ENCODE assay signal across 27 mouse cellular contexts in genomic region chr1:182543136-182543535, GRCm38 (mm10). TPM values are rescaled to one million over a fixed set of nuclear protein-coding genes. Genes with fewer than 3 reads are reported as not detected.
A peak's percentile ranks its signal among the peaks of the same experiment; 100 is the strongest.
DNase-seq lines count a peak whose midpoint lies in the region; ATAC-seq lines count a peak whose summit lies in the region.
"Had no signal": no experiment of that assay in that cellular context is flagged by ENCODE, and none has a peak within 500 bp of the region (broad histone marks: within the 10 kb centered on the region; RNA-seq: fewer than 3 reads in every experiment).

No protein-coding gene starts in this region.

- no peaks in the 10 kb centered on the region for H3K27me3 ChIP-seq in forebrain, embryonic 11.5 days (ENCODE audit: control insufficient read depth, insufficient read depth, low read length)
- H3K27me3 ChIP-seq in forebrain, embryonic 12.5 days: 0 out of 2 replicates have a peak, but pooled peaks cover 4% of the 10 kb centered on the region
- H3K27me3 ChIP-seq: embryonic facial prominence, embryonic 15.5 days; hindbrain, embryonic 15.5 days; liver, embryonic 15.5 days; lung, embryonic 15.5 days; midbrain, embryonic 15.5 days had no signal

- H3K4me1 ChIP-seq in forebrain, embryonic 11.5 days (replicated peaks; ENCODE audit: control insufficient read depth, insufficient read depth, low read length): no peaks in the 10 kb centered on the region; the same call in 1 of the 2 replicates
- no peaks in the 10 kb centered on the region for H3K4me1 ChIP-seq in forebrain, embryonic 12.5 days

- ATAC-seq in forebrain, embryonic 11.5 days (replicated peaks; ENCODE audit: low FRiP score): no peak
- ATAC-seq in forebrain, embryonic 12.5 days (ENCODE audit: low FRiP score): no peak
- peak; percentile 73 for ATAC-seq in common myeloid progenitor, adult 5-6 weeks (replicated peaks; ENCODE audit: low read depth, poor library complexity, severe bottlenecking)
- peak; percentile 80 for ATAC-seq in megakaryocyte progenitor cell, adult 5-6 weeks (replicated peaks; ENCODE audit: poor library complexity)
- ATAC-seq: forebrain, postnatal 0 days; midbrain, embryonic 15.5 days had no signal

- H3K4me2 ChIP-seq in forebrain, embryonic 11.5 days (ENCODE audit: low read depth, low read length, severe bottlenecking): no peak overlapping the region
- H3K4me2 ChIP-seq in forebrain, embryonic 12.5 days: no peak overlapping the region
- H3K4me2 ChIP-seq: embryonic facial prominence, embryonic 15.5 days; hindbrain, embryonic 15.5 days; liver, embryonic 15.5 days; lung, embryonic 15.5 days; midbrain, embryonic 15.5 days had no signal

- no peak overlapping the region for H3K4me3 ChIP-seq in forebrain, embryonic 11.5 days (ENCODE audit: low read depth, low read length)
- H3K4me3 ChIP-seq in forebrain, embryonic 12.5 days (replicated peaks): no peak overlapping the region
- H3K4me3 ChIP-seq: embryonic facial prominence, embryonic 15.5 days; hindbrain, embryonic 15.5 days; limb, embryonic 10.5 days; liver, embryonic 15.5 days; lung, embryonic 15.5 days; midbrain, embryonic 15.5 days had no signal

- intact Hi-C loops in left cerebral cortex, postnatal 10 days (cut with DNase I): no loop called here

- 84% methylated on average over 8 of the region's 8 CpGs for WGBS in forebrain, embryonic 11.5 days
- WGBS in forebrain, embryonic 12.5 days: 88% methylated on average over 8 of the region's 8 CpGs

- no peak overlapping the region for H3K9ac ChIP-seq in forebrain, embryonic 11.5 days (ENCODE audit: low read length)
- H3K9ac ChIP-seq in forebrain, embryonic 12.5 days: no peak overlapping the region
- H3K9ac ChIP-seq: embryonic facial prominence, embryonic 15.5 days; forebrain, postnatal 0 days; hindbrain, embryonic 15.5 days; liver, embryonic 15.5 days; lung, embryonic 15.5 days; midbrain, embryonic 15.5 days had no signal

- H3K9me3 ChIP-seq in forebrain, embryonic 11.5 days (ENCODE audit: control insufficient read depth, low read length): no peaks in the 10 kb centered on the region
- peaks cover 4% of the 10 kb centered on the region; the same call in 1 of the 2 replicates for H3K9me3 ChIP-seq in forebrain, embryonic 12.5 days
- H3K9me3 ChIP-seq: embryonic facial prominence, embryonic 15.5 days; hindbrain, embryonic 15.5 days; liver, embryonic 15.5 days; lung, embryonic 15.5 days; midbrain, embryonic 15.5 days had no signal

- DNase-seq in forebrain, embryonic 11.5 days (ENCODE audit: low spot score): peak; percentile 10
- peak; percentile 95 for DNase-seq in 416B (ENCODE audit: low read depth)
- DNase-seq in left cerebral cortex, postnatal 10 days (ENCODE audit: extremely low spot score in 1 of 2, low spot score in 2 of 2): no peak
- DNase-seq in testis, postnatal 14 days (ENCODE audit: low spot score): no peak
- DNase-seq: cerebellum, adult 18-20 months; cerebellum, postnatal 25 days; embryo, embryonic 11 days; forebrain, postnatal 0 days; gastrocnemius, postnatal 36 days; heart, postnatal 4 days; kidney, adult 8-10 months; kidney, postnatal 10 days; liver; thymus, adult 2 months had no signal

- no peak overlapping the region for H3K27ac ChIP-seq in forebrain, embryonic 11.5 days (ENCODE audit: low read depth, low read length)
- H3K27ac ChIP-seq in forebrain, embryonic 12.5 days: no peak overlapping the region
- H3K27ac ChIP-seq: hindbrain, embryonic 15.5 days; limb, embryonic 10.5 days; liver, embryonic 15.5 days; lung, embryonic 15.5 days; midbrain, embryonic 15.5 days had no signal

- H3K36me3 ChIP-seq in forebrain, embryonic 11.5 days (ENCODE audit: control insufficient read depth, insufficient read depth, low read length): no peaks in the 10 kb centered on the region
- H3K36me3 ChIP-seq in forebrain, embryonic 12.5 days (replicated peaks): no peaks in the 10 kb centered on the region
- H3K36me3 ChIP-seq: embryonic facial prominence, embryonic 15.5 days; hindbrain, embryonic 15.5 days; limb, embryonic 10.5 days; liver, embryonic 15.5 days; lung, embryonic 15.5 days; midbrain, embryonic 15.5 days had no signal

RNA-seq across cellular contexts. Expression of gene Capn8, which starts 21.7 kb away (rescaled TPM):
- polyA plus RNA-seq in forebrain, embryonic 11.5 days (2014; fragmentation: Nextera tagmentation; extraction: Ambion mirVana): 0.08 TPM in 1 of 2 replicates, not detected in the other
- polyA plus RNA-seq in forebrain, embryonic 12.5 days (2016; fragmentation: Nextera tagmentation; extraction: Ambion mirVana): 0.08 and 0.10 TPM in 2 replicates
- 0.37 TPM in 1 of 2 replicates, not detected in the other for total RNA-seq in common myeloid progenitor, adult 5-6 weeks (2017)
- total RNA-seq in megakaryocyte progenitor cell, adult 5-6 weeks (2015): not detected in 2 replicates
- total RNA-seq in megakaryocyte progenitor cell, adult 5-6 weeks (2017): not detected in 2 replicates
- total RNA-seq in left cerebral cortex, postnatal 10 days (2021): not detected
- total RNA-seq: forebrain, postnatal 0 days; gastrocnemius, adult 18-20 months; gastrocnemius, postnatal 36 days; heart, postnatal 4 days; layer of hippocampus, postnatal 10 days had no signal
- polyA plus RNA-seq: heart, embryonic 16.5 days; hindbrain, embryonic 15.5 days; limb, embryonic 10.5 days; liver, embryonic 15.5 days; lung, embryonic 15.5 days; neural tube, embryonic 14.5 days had no signal

RNA-seq across cellular contexts. Expression of gene Capn2, which starts 25.7 kb away (rescaled TPM):
- 90.8 and 91.6 TPM in 2 replicates for polyA plus RNA-seq in forebrain, embryonic 11.5 days (2014; fragmentation: Nextera tagmentation; extraction: Ambion mirVana)
- polyA plus RNA-seq in forebrain, embryonic 12.5 days (2016; fragmentation: Nextera tagmentation; extraction: Ambion mirVana): 91.6 and 95.6 TPM in 2 replicates
- total RNA-seq in common myeloid progenitor, adult 5-6 weeks (2017): 22.4 TPM in 2 replicates
- 4.1 and 9.7 TPM in 2 replicates for total RNA-seq in megakaryocyte progenitor cell, adult 5-6 weeks (2015)
- 8.7 and 10.5 TPM in 2 replicates for total RNA-seq in megakaryocyte progenitor cell, adult 5-6 weeks (2017)
- total RNA-seq in left cerebral cortex, postnatal 10 days (2021): 10 to 100 TPM; 59.9 to 64.6 TPM

Comparison
In these comparisons a context has a peak if more than half of its experiments do, and no peak if none do; other contexts are left out.
1. ATAC-seq: peak in common myeloid progenitor, adult 5-6 weeks (single experiment) and megakaryocyte progenitor cell, adult 5-6 weeks (single experiment); none in forebrain, embryonic 11.5 days (single experiment) and forebrain, embryonic 12.5 days (single experiment).
2. DNase-seq: peak in forebrain, embryonic 11.5 days (single experiment) and 416B (single experiment); none in left cerebral cortex, postnatal 10 days (0 of 2) and testis, postnatal 14 days (single experiment).